Mouse (Mus musculus) heart, embryonic 11.5 days (tissue): ENCODE results near the gene Ube2d3. TPM values are rescaled to one million over a fixed set of nuclear protein-coding genes. Genes with fewer than 3 reads are reported as not detected.
A peak's percentile ranks its signal among the peaks of the same experiment; 100 is the strongest.

ENCODE experiments used
- ATAC-seq: fragments of 200-750 bp; cut with Nextera tagmentation; replicated peaks from 2 replicates; pipeline ENCODE4 v1.8.0; 2017; ENCODE audit warnings: moderate library complexity; ENCODE audit not compliant: insufficient number of reproducible peaks, low FRiP score, low TSS enrichment
- H3K27ac ChIP-seq: fragments of 300-500 bp; sonication (generic); 2 replicates; pipeline ENCODE4 v1.5.1; 2014; ENCODE audit warnings: mild to moderate bottlenecking, low read depth, low read length
- H3K27me3 ChIP-seq: fragments of 300-500 bp; sonication (generic); 2 replicates; pipeline ENCODE4 v1.6.1; 2014; ENCODE audit warnings: mild to moderate bottlenecking, low read length, mixed read lengths; ENCODE audit not compliant: control insufficient read depth, insufficient read depth
- H3K36me3 ChIP-seq: fragments of 300-500 bp; sonication (generic); 2 replicates; pipeline ENCODE4 v1.6.1; 2014; ENCODE audit warnings: mild to moderate bottlenecking, low read length, moderate library complexity, mixed read lengths; ENCODE audit not compliant: control insufficient read depth, insufficient read depth
- H3K4me1 ChIP-seq: fragments of 300-500 bp; sonication (generic); 2 replicates; pipeline ENCODE4 v1.6.1; 2014; ENCODE audit warnings: low read length; ENCODE audit not compliant: control insufficient read depth, insufficient read depth
- H3K4me2 ChIP-seq: fragments of 300-500 bp; sonication (generic); 2 replicates; pipeline ENCODE4 v1.6.1; 2014; ENCODE audit warnings: mild to moderate bottlenecking, moderate library complexity
- H3K4me3 ChIP-seq: fragments of 300-500 bp; sonication (generic); 2 replicates; pipeline ENCODE4 v1.5.1; 2014; ENCODE audit warnings: low read depth, low read length
- H3K9ac ChIP-seq: fragments of 300-500 bp; sonication (generic); 2 replicates; pipeline ENCODE4 v1.6.1; 2014; ENCODE audit warnings: mild to moderate bottlenecking, low read depth, low read length, moderate library complexity
- H3K9me3 ChIP-seq: fragments of 300-500 bp; sonication (generic); replicated peaks from 2 replicates; pipeline ENCODE4 v1.6.1; 2016; ENCODE audit warnings: low read length; ENCODE audit not compliant: control insufficient read depth
- WGBS: fragments of 180-500 bp; shearing (Covaris S2); extraction: QIAGEN DNeasy Blood & Tissue Kit; methylation state at CpG from one replicate; pipeline ENCODE4 v1.1.7; 2014; ENCODE audit not compliant: insufficient replicate concordance; 5-methylcytosine and 5-hydroxymethylcytosine counted together
- polyA plus RNA-seq: library from polyadenylated mRNA; unstranded; fragments of >200 nt; fragmentation: Nextera tagmentation; extraction: Ambion mirVana; gene quantifications from 2 replicates; pipeline ENCODE4 v1.2.1, GENCODE M21; 2014

Ube2d3 gene
- polyA plus RNA-seq, 1 experiment from 2014 or later: 497 TPM

DNA sequence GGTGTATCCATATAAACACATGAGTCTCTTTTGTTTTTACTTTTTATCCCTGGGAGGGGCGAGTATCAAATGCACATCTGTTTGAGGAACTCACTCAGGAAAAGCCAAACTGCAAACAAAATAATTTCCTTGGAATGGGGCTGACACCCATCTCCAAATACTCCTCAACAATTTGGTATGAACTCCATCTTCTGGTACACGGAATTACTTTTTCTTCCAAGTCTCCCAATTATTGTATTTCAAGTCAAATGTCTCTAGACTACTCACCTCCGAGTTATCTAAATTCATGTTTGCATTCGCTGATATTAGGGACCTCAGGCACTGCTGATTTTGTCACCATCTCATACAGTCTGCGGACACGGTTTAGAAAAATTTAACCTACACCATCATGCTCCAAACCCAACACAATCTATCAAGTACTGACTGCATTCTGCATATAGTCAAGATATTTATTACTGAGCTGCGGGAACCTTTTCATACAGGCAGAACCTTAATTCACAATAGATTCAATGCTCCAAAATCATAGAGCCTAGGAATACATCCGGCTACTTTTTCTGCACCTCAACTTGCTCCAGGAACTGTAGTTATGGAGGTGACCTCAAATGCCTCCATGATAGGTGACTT is 15.6 kb upstream of the Ube2d3 start:
- no peaks in the 10 kb centered on the region for H3K27me3 ChIP-seq
- 19% methylated on average over 8 of the region's 8 CpGs for WGBS

DNA sequence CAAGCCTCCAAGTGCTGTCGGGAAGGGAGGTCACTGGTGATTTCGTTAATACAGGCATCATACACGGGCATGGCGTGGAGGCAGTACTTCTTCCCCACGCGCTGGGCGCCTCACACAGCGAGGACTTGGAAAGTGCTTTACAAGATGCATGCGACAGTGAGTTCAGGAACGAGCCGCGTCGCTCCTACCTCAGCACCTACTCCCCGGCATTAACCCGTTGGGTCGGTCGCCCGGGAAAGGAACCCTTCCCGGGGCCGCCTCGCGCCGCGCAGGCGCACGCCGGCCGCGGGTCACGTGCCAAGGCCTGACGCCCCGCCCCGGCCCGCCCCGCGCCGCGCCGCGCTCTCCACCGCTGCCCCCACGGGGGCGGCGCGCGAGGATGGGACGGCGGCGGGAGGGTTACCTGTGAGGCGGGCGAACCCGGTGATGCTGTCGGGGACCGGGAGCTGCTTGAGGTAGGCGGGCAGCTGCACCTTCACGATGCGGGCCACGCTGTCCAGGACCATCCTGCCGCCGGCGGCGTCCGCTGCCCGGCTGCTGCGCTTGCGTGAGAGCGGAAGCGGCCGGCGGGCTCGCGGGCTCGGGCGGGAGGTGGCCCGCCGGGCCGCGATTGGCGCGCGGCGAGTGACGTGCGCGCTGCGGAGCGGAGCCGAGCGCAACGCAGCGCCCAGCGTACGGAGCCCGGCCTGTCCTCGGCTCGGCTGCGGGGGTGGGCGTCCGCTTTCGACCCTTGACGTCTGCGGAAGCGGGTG is 14.9 kb upstream of the Ube2d3 start:
- WGBS: under 1% methylated on average over 86 of the region's 103 CpGs
- H3K9me3 ChIP-seq: no peaks in the 10 kb centered on the region
- H3K27ac ChIP-seq: peak overlapping the region; percentile 94
- H3K9ac ChIP-seq: peak overlapping the region; percentile 91
- peak; percentile 97 for ATAC-seq
- H3K27me3 ChIP-seq: no peaks in the 10 kb centered on the region
- H3K4me3 ChIP-seq: peak overlapping the region; percentile 61
- no peaks in the 10 kb centered on the region for H3K36me3 ChIP-seq
- peaks cover 3% of the 10 kb centered on the region; the same call in 1 of the 2 replicates for H3K4me1 ChIP-seq
- H3K4me2 ChIP-seq: peak overlapping the region; percentile 76

More for the DNA sequence above, 15.6 kb upstream of the Ube2d3 start:
- Histone ChIP-seq H3K4me3 (peak overlapping the region; percentile 61), H3K9me3 (no peaks in the 10 kb centered on the region), H3K36me3 (no peaks in the 10 kb centered on the region), H3K27ac (peak overlapping the region; percentile 94), H3K4me2 (peak overlapping the region; percentile 76), H3K9ac (peak overlapping the region; percentile 91), H3K4me1 (peaks cover 3% of the 10 kb centered on the region; the same call in 1 of the 2 replicates)
- no peak for ATAC-seq

DNA sequence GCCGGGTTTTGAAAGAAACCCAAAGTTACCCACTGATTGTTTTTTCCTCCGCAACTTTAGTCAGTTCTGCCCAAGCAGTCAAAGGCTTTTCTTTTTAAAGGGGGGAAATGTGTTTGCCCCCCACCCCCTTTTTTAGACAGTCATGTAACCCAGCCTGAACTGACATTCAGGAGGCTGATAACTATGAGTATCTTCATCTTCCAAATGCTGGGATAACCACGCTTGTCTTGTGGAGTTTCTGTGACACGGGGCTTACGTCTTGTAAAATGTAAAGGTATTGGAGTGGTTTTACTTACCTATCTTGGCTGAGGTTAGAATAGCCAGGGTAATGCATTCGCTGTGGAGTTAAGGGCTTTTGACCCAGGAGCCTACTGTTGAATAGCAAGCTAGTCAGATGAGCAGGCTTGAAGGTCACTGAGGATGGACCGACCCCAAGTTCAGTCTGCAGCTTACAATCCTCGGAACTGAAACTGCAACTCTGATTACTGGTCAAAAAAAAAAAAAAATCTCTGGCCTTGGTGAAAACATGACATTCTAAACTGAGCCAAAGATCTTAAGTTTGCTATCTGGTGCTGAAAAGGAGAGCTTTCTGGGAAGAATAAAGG is 14.2 kb upstream of the Ube2d3 start, which contains the start of gene Cisd2:
Gene Cisd2 (minus strand): TSS at position 318 of the 605 bp plus-strand sequence.
- H3K27ac ChIP-seq: peak within 1 kb of the TSS; percentile 94
- peak within 1 kb of the TSS; percentile 61 for H3K4me3 ChIP-seq
- H3K4me2 ChIP-seq: peak within 1 kb of the TSS; percentile 76
- WGBS: 2% methylated on average over 8 of the region's 8 CpGs
- peak within 1 kb of the TSS; percentile 91 for H3K9ac ChIP-seq
- ATAC-seq: peak; percentile 2; the same call in 1 of the 2 replicates
- no peaks in the 10 kb centered on the region for H3K27me3 ChIP-seq
- H3K9me3 ChIP-seq: no peaks in the 10 kb centered on the region
- H3K36me3 ChIP-seq: no peaks in the 10 kb centered on the region
- peaks cover 3% of the 10 kb centered on the region; the same call in 1 of the 2 replicates for H3K4me1 ChIP-seq

DNA sequence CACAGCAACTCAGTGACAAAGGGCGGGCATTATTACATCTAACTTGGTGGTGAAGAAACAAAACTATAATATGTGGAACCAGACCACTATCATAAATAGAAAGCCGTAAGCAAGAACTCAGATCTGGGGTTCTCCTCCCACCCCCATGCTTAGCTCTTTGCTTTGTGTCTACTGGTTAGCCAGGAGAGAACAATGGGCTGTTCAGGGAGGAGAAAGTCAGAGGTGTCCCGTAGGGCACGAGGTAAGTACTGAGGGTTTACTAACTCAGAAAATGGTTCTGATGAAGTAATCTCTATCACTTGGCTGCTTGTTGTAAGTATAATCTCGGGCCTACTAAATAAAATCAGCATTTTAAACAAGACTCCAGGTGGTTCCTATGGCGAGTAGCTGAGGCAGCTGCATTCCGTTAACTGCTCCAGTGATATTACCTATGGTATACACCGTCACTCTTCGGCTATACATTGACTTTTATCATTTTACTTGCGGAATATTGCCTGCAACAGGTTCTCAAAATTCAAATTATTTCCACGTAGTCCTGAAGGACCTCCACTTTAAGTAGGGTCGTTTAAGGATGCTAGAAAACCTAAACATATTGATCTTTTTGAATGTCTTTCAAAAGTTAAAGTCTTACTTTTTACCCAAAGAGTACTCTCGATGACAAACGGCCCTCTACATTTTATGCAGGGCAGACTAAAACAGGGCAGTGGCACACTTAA is 890 bp upstream of the Ube2d3 start:
- Histone ChIP-seq H3K4me2 (peak overlapping the region; percentile 72), H3K27me3 (no peaks in the 10 kb centered on the region), H3K36me3 (no peaks in the 10 kb centered on the region), H3K27ac (peak overlapping the region; percentile 100), H3K4me3 (peak overlapping the region; percentile 95), H3K9me3 (no peaks in the 10 kb centered on the region), H3K4me1 (peaks cover 5% of the 10 kb centered on the region; the same call in 1 of the 2 replicates), H3K9ac (peak overlapping the region; percentile 76)
- ATAC-seq: no peak
- WGBS: 52% methylated on average over 14 of the region's 14 CpGs

DNA sequence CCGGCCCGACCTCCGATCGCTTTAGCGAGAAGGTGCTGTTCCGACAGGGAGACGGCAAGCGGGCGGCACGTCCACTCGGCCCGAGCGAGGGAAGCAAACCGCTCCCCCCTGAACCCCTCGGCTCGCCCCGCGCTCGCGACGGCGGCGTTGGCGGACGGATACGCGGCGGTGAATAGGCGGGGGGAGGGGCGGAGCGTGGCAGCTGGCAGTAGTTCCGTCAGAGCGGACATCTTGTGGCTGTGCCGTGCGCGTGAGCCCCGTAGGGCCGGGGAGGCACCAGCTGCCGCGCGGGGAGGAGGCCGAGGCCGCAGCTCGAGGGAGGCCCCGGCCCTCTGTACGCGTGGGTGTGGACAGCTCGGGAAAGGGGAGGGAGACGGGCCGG is 573 bp downstream of the Ube2d3 start:
- H3K36me3 ChIP-seq: no peaks in the 10 kb centered on the region
- peak overlapping the region; percentile 47 for H3K4me2 ChIP-seq
- no peaks in the 10 kb centered on the region for H3K9me3 ChIP-seq
- H3K27ac ChIP-seq: peak overlapping the region; percentile 100
- peak; percentile 77 for ATAC-seq
- peak overlapping the region; percentile 98 for H3K9ac ChIP-seq
- peaks cover 10% of the 10 kb centered on the region; the same call in 1 of the 2 replicates for H3K4me1 ChIP-seq
- H3K4me3 ChIP-seq: peak overlapping the region; percentile 95
- no peaks in the 10 kb centered on the region for H3K27me3 ChIP-seq
- under 1% methylated on average over 46 of the region's 50 CpGs for WGBS

DNA sequence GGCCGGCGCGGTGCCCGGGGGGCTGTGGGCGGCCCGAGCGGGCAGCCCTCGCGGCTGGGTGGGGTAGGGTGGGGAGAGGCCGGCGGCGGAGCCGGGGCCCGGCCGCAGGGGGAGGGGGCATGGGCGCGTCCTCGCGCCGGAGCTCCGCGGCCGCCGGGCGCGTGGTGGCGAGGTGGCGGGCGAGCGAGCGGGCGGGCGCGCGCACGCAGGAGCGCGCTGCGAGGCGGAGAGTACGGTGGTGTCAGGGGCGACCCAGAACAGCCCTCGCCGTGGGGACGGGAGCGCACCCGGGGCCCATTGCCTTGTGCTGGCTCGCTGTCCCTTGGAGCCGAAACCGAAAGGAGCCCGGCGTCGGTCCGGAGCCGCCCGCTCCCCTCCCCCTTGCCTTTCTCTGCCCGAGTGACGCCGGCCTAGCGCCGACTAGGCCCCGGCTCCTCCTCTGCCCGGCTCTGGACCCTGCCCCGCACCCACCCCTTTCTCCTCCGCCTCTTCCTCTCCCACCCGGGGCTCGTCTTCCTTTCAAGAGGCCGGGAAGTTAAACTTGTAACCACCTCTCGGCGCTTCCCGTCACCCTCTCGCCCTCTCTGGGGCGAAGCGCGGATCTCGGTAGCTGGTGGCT is 1.1 kb downstream of the Ube2d3 start:
- peak overlapping the region; percentile 100 for H3K27ac ChIP-seq
- under 1% methylated on average over 51 of the region's 76 CpGs for WGBS
- peak overlapping the region; percentile 95 for H3K4me3 ChIP-seq
- no peaks in the 10 kb centered on the region for H3K27me3 ChIP-seq
- peak overlapping the region; percentile 95 for H3K4me2 ChIP-seq
- no peaks in the 10 kb centered on the region for H3K9me3 ChIP-seq
- ATAC-seq: peak; percentile 75
- H3K4me1 ChIP-seq: peaks cover 10% of the 10 kb centered on the region; the same call in 1 of the 2 replicates
- H3K9ac ChIP-seq: peak overlapping the region; percentile 98
- H3K36me3 ChIP-seq: no peaks in the 10 kb centered on the region

DNA sequence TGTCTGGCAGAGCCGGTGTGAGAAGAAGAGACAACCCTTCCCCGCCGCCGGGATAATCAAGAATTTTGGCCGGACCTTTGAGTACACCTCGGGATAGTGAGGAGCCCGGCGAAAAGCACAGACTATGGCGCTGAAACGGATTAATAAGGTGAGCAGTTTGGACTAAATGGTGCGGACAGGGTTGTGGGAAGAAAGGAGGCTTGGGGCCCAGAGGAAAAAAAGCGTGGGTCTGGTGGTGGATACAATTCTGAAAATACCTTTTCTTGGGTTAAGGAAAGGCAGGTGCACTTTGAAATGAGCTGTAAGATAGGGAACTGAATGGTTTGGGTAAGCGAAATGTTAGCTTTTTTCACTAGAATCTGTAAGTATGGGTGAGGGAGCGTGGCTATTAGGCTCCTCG is 1.7 kb downstream of the Ube2d3 start:
- Histone ChIP-seq H3K9me3 (no peaks in the 10 kb centered on the region), H3K36me3 (no peaks in the 10 kb centered on the region), H3K9ac (peak overlapping the region; percentile 98), H3K4me3 (peak overlapping the region; percentile 95), H3K27ac (peak overlapping the region; percentile 100), H3K27me3 (no peaks in the 10 kb centered on the region), H3K4me2 (peak overlapping the region; percentile 95), H3K4me1 (peaks cover 10% of the 10 kb centered on the region; the same call in 1 of the 2 replicates)
- 4% methylated on average over 15 of the region's 15 CpGs for WGBS
- ATAC-seq: no peak
